Comparison of ENCODE assay signal across 8 mouse cellular contexts in the genomic region with DNA sequence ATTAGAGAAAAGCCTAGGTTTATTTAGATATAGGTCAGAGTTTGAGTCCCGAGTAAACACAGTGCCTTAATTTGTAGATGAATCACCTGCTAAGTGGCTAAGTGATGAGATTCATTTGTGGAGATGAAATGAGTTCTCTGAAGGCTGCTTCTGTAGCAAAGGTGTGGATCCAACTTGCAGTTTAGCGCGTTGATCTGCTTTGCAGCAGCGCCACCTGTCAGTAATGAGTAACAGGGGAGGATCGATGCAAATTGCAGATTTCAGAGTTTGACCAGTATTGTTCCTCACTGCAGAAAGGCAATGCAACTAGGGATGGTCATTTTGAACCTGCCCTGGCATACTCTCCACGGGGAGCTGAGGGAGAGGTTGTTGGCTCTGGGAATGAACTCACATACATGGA.
DNase-seq lines count a peak whose midpoint lies in the region; ATAC-seq lines count a peak whose summit lies in the region.

No protein-coding gene starts in this region.

- ATAC-seq in megakaryocyte, adult 5-6 weeks (ENCODE audit: poor library complexity, severe bottlenecking): no peak

- DNase-seq in heart, postnatal 14 days: peak; percentile 2 to 17
- DNase-seq in heart, adult 9 months (ENCODE audit: low spot score in 2 of 2): no peak
- peak; percentile 5 for DNase-seq in Muller cell, postnatal 12 days (ENCODE audit: inconsistent ontology term)
- DNase-seq in embryo, embryonic 10.5 days (ENCODE audit: low spot score): peak; percentile 64
- DNase-seq in kidney, postnatal 10 days: peak; percentile 36
- DNase-seq in lung, postnatal 14 days: peak; percentile 18
- no peak for DNase-seq in liver

- intact Hi-C loops in heart, postnatal 14 days (cut with DNase I): loop anchor here (5.0 kb wide), 2 partner anchors 1143 to 1613 kb away; no protein-coding TSS in a partner anchor

Comparison
In these comparisons a context has a peak if more than half of its experiments do, and no peak if none do; other contexts are left out.
1. DNase-seq: peak in heart, postnatal 14 days (2 of 2), Muller cell, postnatal 12 days (single experiment), embryo, embryonic 10.5 days (single experiment), kidney, postnatal 10 days (single experiment) and lung, postnatal 14 days (single experiment); none in heart, adult 9 months (0 of 2) and liver (single experiment).